Mouse (Mus musculus) gastrocnemius, postnatal 4 days (tissue): ENCODE measurements around the gene Gm20538. TPM values are rescaled to one million over a fixed set of nuclear protein-coding genes. Genes with fewer than 3 reads are reported as not detected.

Experiments used
- DNase-seq, 2 experiments: peaks; one replicate each; pipeline ENCODE4 v3.0.0; 2021 to 2022; ENCODE audit warnings: low spot score in 2 of 2, mixed read lengths in 2 of 2
- long read RNA-seq, 2 experiments: library from polyadenylated mRNA; stranded (forward); transcript quantifications; one replicate each; pipeline ENCODE4 v2.0.0; 2021
- total RNA-seq, 2 experiments: library from RNA; stranded (reverse); gene quantifications; 2 replicates each; pipeline ENCODE4 v1.2.3; 2021

Gene Gm20538
- total RNA-seq: not detected
- long read RNA-seq, experiment 1: 0 reads
- long read RNA-seq, experiment 2: 0 reads

DNA sequence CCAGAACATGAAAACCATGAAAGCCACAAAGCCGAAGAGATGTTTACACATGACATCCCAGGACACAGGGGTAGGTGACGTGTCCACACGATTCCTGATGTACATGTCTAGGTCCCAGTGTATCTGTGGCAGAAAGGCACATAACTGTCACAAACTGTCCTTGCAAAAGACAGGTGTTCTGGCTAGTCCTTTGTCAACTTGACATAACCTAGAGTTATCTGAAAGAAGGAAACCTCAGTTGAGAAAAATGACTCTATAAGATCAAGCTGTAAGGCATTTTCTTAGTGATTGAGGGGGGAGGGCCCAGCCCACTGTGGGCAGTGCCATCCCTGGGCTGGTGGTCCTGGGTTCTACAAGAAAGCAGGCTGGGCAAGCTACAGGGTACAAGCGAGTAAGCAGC is at the start of gene Gm20538:
Gene Gm20538 (minus strand): TSS at position 101 of the 400 bp plus-strand sequence.
- DNase-seq: no peak

DNA sequence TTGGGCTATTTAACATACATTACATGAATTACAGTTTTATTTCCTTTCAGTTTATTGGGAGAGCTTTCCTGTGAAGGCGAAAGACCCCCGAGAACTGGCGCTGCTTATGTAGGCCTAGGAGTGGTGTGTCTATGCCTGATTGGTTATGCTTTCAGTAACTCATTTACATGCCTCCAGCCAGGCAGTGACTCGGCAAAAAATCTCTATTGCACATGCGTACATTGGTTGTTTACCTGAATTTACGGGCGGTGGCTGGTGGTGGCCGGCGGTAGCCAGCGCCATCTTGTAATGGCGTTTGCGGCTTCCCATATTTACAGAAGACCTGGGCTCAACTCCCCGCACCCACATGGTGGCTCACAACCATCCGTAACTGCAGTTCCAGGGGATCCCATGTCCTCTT is 41.5 kb upstream of the Gm20538 start:
- no peak for DNase-seq

DNA sequence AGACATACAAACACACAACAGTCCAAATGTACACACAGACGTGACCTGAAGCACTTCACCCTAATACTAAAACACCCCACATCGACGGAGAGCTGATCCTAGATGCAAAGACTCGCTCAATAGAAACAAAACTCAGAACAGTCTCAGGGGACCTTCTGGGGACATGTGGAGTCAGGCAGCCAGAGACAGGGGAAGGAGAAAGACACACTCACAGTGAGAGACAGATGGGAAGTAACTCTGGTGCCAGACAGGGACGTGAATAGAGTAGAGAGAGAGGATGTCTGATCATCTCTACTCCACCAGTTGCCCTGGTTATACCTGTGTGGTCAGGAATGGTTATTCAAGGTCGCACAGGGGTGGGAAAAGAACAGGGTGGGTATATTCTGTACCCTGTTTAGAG is 39.0 kb upstream of the Gm20538 start:
- DNase-seq: no peak

DNA sequence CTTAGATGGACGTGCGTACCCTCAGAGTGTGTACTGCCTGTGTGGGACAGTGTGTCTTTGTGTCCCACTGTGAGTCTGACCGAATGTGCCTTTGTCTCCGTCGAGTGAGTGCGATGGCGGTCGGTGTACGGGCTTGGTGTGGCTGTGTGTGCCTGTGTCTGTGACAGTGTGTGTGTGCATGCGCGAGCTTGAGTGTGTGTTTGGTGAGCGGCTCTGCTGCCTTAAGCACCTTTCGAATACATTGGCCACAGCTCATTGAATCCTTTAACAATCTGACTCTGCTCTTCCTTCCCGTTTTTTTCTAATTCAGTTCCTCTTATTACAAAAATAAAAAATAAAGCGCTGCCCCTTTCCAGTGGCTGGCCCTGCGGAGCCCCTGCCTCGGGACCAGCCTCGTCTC is 38.4 kb upstream of the Gm20538 start:
- DNase-seq: no peak

GRCm38 (mm10) chr19:44589591-44590223 is 37.1 kb upstream of the Gm20538 start:
- DNase-seq: no peak

DNA sequence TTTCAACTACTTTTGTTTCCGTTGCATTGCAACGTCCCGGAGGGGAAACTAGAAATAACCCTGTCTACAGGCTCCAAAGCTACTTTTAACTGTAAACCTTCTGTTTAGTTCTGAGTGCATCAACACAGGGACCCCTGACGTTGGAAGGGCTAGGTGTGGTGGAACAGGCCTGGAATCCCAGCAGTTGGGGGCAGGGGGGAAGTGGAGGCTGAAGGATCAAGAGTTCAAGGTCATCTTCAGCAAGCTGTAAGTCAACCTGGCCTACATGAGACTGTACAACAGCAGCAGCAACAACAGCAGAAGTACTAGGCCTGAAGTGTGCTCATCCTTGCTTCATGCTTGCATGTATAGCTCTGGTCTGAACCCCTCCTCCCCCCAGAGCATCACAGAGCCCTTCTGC is 35.4 kb upstream of the Gm20538 start:
- DNase-seq: no peak

DNA sequence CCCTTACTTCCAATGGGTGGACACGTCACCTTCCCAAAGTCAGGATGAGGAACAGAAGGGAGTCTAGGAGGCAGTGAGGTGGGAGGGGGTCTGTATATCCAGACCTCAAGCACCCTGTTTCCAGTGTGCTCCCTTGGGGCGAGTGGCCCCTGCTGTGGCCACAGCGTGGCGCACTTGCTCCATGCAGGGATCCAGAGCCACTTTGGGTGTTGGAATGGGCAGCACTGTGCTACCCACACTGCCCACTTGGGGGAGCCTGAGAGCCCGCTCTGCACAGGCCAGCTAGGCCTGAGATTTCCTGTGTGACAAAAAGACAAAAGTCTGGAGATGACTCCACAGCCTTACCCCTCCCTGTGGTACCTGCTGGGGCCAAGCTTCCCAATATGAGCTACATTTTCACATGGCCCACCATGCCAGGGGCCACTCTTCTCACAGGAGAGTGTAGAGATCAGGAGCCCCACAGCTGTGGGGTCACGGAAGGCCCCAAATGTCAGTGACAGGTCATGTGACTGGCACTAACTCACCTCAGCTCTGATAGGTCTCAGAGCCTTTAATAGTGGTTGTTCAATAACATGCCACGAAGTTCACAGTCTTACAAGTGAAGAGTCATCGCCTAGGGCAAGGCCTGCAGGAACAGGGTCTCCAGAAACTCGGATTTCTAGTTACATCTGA is 30.1 kb upstream of the Gm20538 start:
- peak; percentile 83 to 91 for DNase-seq

DNA sequence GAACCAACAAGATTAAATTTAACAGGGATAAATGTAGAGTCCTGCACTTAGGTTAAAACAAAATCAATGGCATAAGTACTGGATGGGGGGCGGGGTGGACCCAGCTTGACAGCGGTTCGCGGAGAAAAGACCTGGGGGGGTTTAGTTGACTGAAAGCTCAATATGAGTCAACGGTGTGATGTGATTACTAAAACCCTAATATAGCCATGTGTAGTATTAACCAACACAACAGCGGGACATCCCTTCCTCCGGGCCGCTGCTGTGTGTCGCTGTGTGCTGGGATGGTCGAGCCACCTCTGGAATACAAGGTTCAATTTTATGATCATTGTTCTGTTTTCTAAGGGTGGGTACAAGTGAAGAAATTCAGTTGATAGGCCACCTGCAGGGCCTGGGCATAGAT is 29.5 kb upstream of the Gm20538 start:
- no peak for DNase-seq

GRCm38 (mm10) chr19:44578038-44578437 is 25.4 kb upstream of the Gm20538 start:
- no peak for DNase-seq

GRCm38 (mm10) chr19:44576275-44576674 is 23.6 kb upstream of the Gm20538 start:
- DNase-seq: no peak

- DNase-seq: no peak
Observed at GRCm38 (mm10) chr19:44567763-44568162, 15.1 kb upstream of the Gm20538 start.

- no peak for DNase-seq
Observed at GRCm38 (mm10) chr19:44564006-44564405, 11.4 kb upstream of the Gm20538 start.

DNA sequence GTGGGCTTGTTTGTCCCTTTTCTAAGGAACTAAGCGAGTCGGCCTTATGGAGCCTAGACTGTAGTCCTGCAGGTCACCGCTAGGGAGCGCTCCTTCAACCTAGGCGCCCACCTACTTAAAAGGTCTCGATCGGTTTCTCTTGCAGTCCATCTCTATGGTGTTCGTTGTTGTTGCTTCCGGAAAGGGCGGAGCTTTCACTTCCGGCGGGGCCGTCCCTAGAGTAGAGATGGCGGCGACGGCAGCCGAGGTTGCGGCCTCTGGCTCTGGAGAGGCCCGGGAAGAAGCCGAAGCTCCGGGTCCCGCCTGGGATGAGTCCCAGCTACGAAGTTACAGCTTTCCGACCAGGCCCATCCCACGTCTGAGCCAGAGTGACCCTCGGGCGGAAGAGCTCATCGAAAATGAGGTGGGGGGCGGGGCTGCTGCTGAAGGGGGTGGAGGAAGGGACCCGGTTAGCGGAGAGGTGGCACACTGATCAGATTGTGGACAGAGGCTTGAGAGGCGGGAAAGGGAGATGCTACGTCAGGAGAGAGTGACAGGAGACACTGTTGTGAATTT is 10.1 kb upstream of the Gm20538 start, which contains the start of gene Hif1an:
Gene Hif1an (plus strand): TSS at position 199 of the 555 bp plus-strand sequence.
- peak; percentile 75 to 91 for DNase-seq

DNA sequence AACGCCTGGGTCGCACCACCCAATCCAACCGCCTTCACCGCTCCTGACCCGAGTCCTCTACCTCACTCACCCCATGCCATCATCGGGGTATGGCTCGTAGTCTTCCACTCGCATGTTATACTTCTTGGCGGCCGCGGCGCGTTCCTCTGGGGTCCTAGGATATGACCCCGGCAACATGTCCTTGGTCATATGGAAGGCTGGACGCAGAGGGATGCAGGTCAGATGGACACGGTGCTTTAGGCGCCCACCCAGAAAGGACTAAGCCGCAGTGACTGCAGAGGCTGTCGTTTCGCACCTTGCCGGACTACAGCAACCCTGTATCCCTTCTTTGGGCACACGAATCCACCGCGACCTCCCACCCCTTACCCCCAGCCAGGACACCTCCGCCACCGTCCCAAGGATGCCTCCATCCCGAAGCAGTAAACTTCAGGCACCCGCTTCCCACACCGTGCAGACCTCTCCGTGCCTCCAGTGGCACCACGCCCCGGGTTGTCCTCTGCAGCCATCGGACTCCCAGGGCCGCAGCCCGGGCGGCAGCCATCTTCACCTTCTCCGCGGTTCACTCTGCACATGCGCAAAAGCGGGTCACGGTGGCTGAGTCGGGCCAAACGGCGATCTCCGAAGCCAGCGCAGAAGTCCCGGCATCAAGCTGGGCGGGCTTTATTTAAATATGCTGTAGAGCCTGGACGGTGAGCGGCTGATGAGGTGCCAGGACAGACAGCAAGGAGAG is 2.4 kb upstream of the Gm20538 start, which contains the start of gene Ndufb8:
Gene Ndufb8 (minus strand): TSS at position 580 of the 730 bp plus-strand sequence.
- peak; percentile 94 to 96 for DNase-seq

GRCm38 (mm10) chr19:44554490-44554860 is 1.8 kb upstream of the Gm20538 start:
- DNase-seq: no peak

- no peak for DNase-seq
Observed at GRCm38 (mm10) chr19:44553286-44553685, 655 bp upstream of the Gm20538 start.

- DNase-seq: peak in 1 of 2 experiments; percentile 55
Observed at GRCm38 (mm10) chr19:44545321-44546041, 7.2 kb downstream of the Gm20538 start, which contains the start of gene Sec31b. Gene Sec31b, minus strand, starts transcription at chr19:44545864.

GRCm38 (mm10) chr19:44544775-44545174 is 7.9 kb downstream of the Gm20538 start:
- peak; percentile 34 to 66 for DNase-seq

DNA sequence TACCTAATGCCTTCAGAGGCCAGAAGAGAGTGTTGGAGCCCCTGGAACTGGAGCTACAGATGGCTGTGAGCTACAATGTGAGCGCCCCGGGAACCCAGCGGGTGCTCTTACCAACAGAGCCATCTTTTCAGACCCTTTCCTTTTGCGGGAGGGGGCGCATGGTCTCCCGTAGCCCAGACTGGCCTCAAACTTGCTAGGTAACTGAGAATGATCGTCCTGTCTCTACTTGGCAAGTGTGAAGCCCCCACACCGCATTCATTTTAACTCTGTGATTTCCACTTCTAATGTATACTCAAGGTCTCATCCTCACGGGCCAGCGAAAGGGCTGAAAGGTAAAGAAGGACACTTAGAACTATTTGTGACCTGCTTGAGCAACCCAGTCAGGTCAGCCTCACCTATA is 8.3 kb downstream of the Gm20538 start:
- DNase-seq: no peak

DNA sequence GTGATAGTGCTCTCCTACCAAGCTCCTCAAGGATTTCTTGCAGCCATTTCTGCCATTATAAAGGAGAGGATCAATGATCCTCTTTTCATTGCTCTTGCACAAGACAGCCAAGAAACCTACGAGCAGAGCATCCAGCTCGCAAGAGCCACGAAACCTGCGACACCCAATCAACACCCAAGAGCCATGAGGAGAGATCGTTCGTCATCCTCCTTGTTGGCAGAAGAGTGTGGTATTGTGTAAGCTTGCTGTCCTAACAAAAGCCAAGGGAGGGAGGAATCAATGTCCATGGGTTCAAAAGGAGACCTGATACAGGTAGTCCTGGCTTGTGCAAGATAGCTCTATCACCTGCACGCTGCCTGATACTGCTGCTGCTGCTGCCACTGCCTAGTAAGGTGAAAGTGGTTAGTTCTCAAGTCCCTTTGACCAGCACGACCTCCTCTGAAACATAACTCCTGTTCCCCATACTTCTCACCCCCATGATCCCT is 9.9 kb downstream of the Gm20538 start:
- no peak for DNase-seq

DNA sequence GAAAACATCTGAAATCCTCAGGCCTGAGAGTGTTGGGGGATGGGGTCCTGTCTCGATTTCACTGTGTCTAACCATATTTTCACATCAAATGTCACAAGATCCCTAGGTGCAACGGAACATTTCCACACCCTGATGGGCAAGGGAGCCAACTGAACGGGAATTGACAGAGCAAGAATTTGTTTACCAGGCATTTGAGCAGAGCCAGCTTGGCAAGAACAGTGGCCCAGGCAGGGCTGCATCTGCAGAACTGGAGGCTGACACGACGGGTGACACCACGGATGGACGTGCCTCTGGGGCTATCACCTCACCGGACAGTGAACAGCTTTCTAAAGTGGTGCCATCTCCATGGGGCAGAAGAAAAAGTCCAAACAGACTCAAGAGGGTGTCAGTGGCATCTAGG is 15.2 kb downstream of the Gm20538 start:
- no peak for DNase-seq
